Mouse (Mus musculus): ENCODE results near the gene Gm10271. TPM values are rescaled to one million over a fixed set of nuclear protein-coding genes. Genes with fewer than 3 reads are reported as not detected.

Gene Gm10271
- polyA plus RNA-seq, 1 experiment, result not detected

GRCm38 (mm10) chr10:116993971-116994370, 21.6 kb upstream of the Gm10271 start:
- WGBS, result 59% methylated on average over 8 of the region's 8 CpGs
- DNase-seq, result no peak
- Histone ChIP-seq H3K27ac (ENCODE audit: insufficient read depth, low read depth, low read length) (no peak overlapping the region), H3K4me1 (ENCODE audit: control insufficient read depth, insufficient read depth, low read length) (peaks cover 7% of the 10 kb centered on the region), H3K36me3 (ENCODE audit: control insufficient read depth, insufficient read depth, low read length) (no peaks in the 10 kb centered on the region), H3K4me3 (ENCODE audit: insufficient read depth, low read depth, low read length) (no peak overlapping the region), H3K27me3 (replicated peaks; ENCODE audit: control insufficient read depth, insufficient read depth, low read length) (no peaks in the 10 kb centered on the region)
- TF ChIP-seq CTCF (conservative IDR thresholded peaks at IDR 0.05; ENCODE audit: insufficient read depth, insufficient read length, low read depth, low read length) (no peak), POLR2A (IDR thresholded peaks at IDR 0.05; ENCODE audit: low read depth, low read length) (no peak)

- Histone ChIP-seq H3K36me3 (ENCODE audit: control insufficient read depth, insufficient read depth, low read length) (no peaks in the 10 kb centered on the region), H3K4me1 (ENCODE audit: control insufficient read depth, insufficient read depth, low read length) (0 out of 2 replicates have a peak, but pooled peaks cover 6% of the 10 kb centered on the region), H3K27ac (ENCODE audit: insufficient read depth, low read depth, low read length) (no peak within 1 kb of the TSS), H3K4me3 (ENCODE audit: insufficient read depth, low read depth, low read length) (no peak within 1 kb of the TSS), H3K27me3 (replicated peaks; ENCODE audit: control insufficient read depth, insufficient read depth, low read length) (no peaks in the 10 kb centered on the region)
- no peak for DNase-seq
- no peak for TF ChIP-seq CTCF (conservative IDR thresholded peaks at IDR 0.05; ENCODE audit: insufficient read depth, insufficient read length, low read depth, low read length)
- no peak for TF ChIP-seq POLR2A (IDR thresholded peaks at IDR 0.05; ENCODE audit: low read depth, low read length)
- 40% methylated on average over 21 of the region's 21 CpGs for WGBS
Observed at GRCm38 (mm10) chr10:116986264-116987082, 14.1 kb upstream of the Gm10271 start, which contains the start of gene Best3. Gene Best3 (plus strand): TSS chr10:116986314.

GRCm38 (mm10) chr10:116984836-116985235, 12.4 kb upstream of the Gm10271 start:
- TF ChIP-seq CTCF (conservative IDR thresholded peaks at IDR 0.05; ENCODE audit: insufficient read depth, insufficient read length, low read depth, low read length) (no peak), POLR2A (IDR thresholded peaks at IDR 0.05; ENCODE audit: low read depth, low read length) (no peak)
- WGBS, result 87% methylated on average over 12 of the region's 12 CpGs
- DNase-seq, result no peak
- Histone ChIP-seq H3K4me1 (ENCODE audit: control insufficient read depth, insufficient read depth, low read length) (peaks cover 11% of the 10 kb centered on the region), H3K27me3 (replicated peaks; ENCODE audit: control insufficient read depth, insufficient read depth, low read length) (no peaks in the 10 kb centered on the region), H3K36me3 (ENCODE audit: control insufficient read depth, insufficient read depth, low read length) (no peaks in the 10 kb centered on the region), H3K4me3 (ENCODE audit: insufficient read depth, low read depth, low read length) (no peak overlapping the region), H3K27ac (ENCODE audit: insufficient read depth, low read depth, low read length) (no peak overlapping the region)

GRCm38 (mm10) chr10:116982526-116982925, 10.1 kb upstream of the Gm10271 start:
- Histone ChIP-seq H3K4me3 (ENCODE audit: insufficient read depth, low read depth, low read length) (no peak overlapping the region), H3K27ac (ENCODE audit: insufficient read depth, low read depth, low read length) (no peak overlapping the region), H3K27me3 (replicated peaks; ENCODE audit: control insufficient read depth, insufficient read depth, low read length) (no peaks in the 10 kb centered on the region), H3K4me1 (ENCODE audit: control insufficient read depth, insufficient read depth, low read length) (peaks cover 27% of the 10 kb centered on the region), H3K36me3 (ENCODE audit: control insufficient read depth, insufficient read depth, low read length) (no peaks in the 10 kb centered on the region)
- DNase-seq, result no peak
- TF ChIP-seq POLR2A (IDR thresholded peaks at IDR 0.05; ENCODE audit: low read depth, low read length) (no peak), CTCF (conservative IDR thresholded peaks at IDR 0.05; ENCODE audit: insufficient read depth, insufficient read length, low read depth, low read length) (no peak)
- 74% methylated on average over 4 of the region's 4 CpGs for WGBS

GRCm38 (mm10) chr10:116980888-116981287, 8.5 kb upstream of the Gm10271 start:
- Histone ChIP-seq H3K27ac (ENCODE audit: insufficient read depth, low read depth, low read length) (peak overlapping the region; percentile 35; the same call in 1 of the 2 replicates), H3K36me3 (ENCODE audit: control insufficient read depth, insufficient read depth, low read length) (no peaks in the 10 kb centered on the region), H3K27me3 (replicated peaks; ENCODE audit: control insufficient read depth, insufficient read depth, low read length) (no peaks in the 10 kb centered on the region), H3K4me3 (ENCODE audit: insufficient read depth, low read depth, low read length) (no peak overlapping the region), H3K4me1 (ENCODE audit: control insufficient read depth, insufficient read depth, low read length) (peaks cover 27% of the 10 kb centered on the region)
- 73% methylated on average over 3 of the region's 3 CpGs for WGBS
- no peak for DNase-seq
- TF ChIP-seq CTCF (conservative IDR thresholded peaks at IDR 0.05; ENCODE audit: insufficient read depth, insufficient read length, low read depth, low read length) (peak; percentile 60), POLR2A (IDR thresholded peaks at IDR 0.05; ENCODE audit: low read depth, low read length) (no peak)

- no peaks in the 10 kb centered on the region for H3K27me3 ChIP-seq (replicated peaks; ENCODE audit: control insufficient read depth, insufficient read depth, low read length)
- TF ChIP-seq POLR2A (IDR thresholded peaks at IDR 0.05; ENCODE audit: low read depth, low read length) (no peak), CTCF (conservative IDR thresholded peaks at IDR 0.05; ENCODE audit: insufficient read depth, insufficient read length, low read depth, low read length) (no peak)
- H3K4me1 ChIP-seq (ENCODE audit: control insufficient read depth, insufficient read depth, low read length), result peaks cover 27% of the 10 kb centered on the region
- whole genome bisulfite sequencing, result 39% methylated on average over 4 of the region's 4 CpGs
- DNase-seq, result peak; percentile 80
- no peak overlapping the region for H3K4me3 ChIP-seq (ENCODE audit: insufficient read depth, low read depth, low read length)
- no peaks in the 10 kb centered on the region for H3K36me3 ChIP-seq (ENCODE audit: control insufficient read depth, insufficient read depth, low read length)
- H3K27ac ChIP-seq (ENCODE audit: insufficient read depth, low read depth, low read length), result peak overlapping the region; percentile 71
Observed at GRCm38 (mm10) chr10:116980273-116980672, 7.9 kb upstream of the Gm10271 start.

GRCm38 (mm10) chr10:116978841-116979240, 6.4 kb upstream of the Gm10271 start:
- peak overlapping the region; percentile 87 for H3K27ac ChIP-seq (ENCODE audit: insufficient read depth, low read depth, low read length)
- no peak for TF ChIP-seq CTCF (conservative IDR thresholded peaks at IDR 0.05; ENCODE audit: insufficient read depth, insufficient read length, low read depth, low read length)
- no peak for TF ChIP-seq POLR2A (IDR thresholded peaks at IDR 0.05; ENCODE audit: low read depth, low read length)
- H3K36me3 ChIP-seq (ENCODE audit: control insufficient read depth, insufficient read depth, low read length), result no peaks in the 10 kb centered on the region
- no peak overlapping the region for H3K4me3 ChIP-seq (ENCODE audit: insufficient read depth, low read depth, low read length)
- peaks cover 27% of the 10 kb centered on the region for H3K4me1 ChIP-seq (ENCODE audit: control insufficient read depth, insufficient read depth, low read length)
- no peaks in the 10 kb centered on the region for H3K27me3 ChIP-seq (replicated peaks; ENCODE audit: control insufficient read depth, insufficient read depth, low read length)
- WGBS, result 69% methylated on average over 9 of the region's 9 CpGs
- DNase-seq, result no peak
